Mouse (Mus musculus) ovary, adult 10 weeks (tissue): ENCODE measurements around the gene Sec23ip. TPM values are rescaled to one million over a fixed set of nuclear protein-coding genes. Genes with fewer than 3 reads are reported as not detected.

Experiments
- polyA plus RNA-seq: library from polyadenylated mRNA; stranded (reverse); fragments of 350-450 nt; fragmentation: Illumina TruSeq; extraction: RNeasy Lipid Tissue Mini Kit (QIAGEN cat#74804); gene quantifications from one replicate; pipeline ENCODE4 v1.2.3, GENCODE M21; 2014

The Sec23ip gene
- polyA plus RNA-seq, result 53.2 TPM

DNA sequence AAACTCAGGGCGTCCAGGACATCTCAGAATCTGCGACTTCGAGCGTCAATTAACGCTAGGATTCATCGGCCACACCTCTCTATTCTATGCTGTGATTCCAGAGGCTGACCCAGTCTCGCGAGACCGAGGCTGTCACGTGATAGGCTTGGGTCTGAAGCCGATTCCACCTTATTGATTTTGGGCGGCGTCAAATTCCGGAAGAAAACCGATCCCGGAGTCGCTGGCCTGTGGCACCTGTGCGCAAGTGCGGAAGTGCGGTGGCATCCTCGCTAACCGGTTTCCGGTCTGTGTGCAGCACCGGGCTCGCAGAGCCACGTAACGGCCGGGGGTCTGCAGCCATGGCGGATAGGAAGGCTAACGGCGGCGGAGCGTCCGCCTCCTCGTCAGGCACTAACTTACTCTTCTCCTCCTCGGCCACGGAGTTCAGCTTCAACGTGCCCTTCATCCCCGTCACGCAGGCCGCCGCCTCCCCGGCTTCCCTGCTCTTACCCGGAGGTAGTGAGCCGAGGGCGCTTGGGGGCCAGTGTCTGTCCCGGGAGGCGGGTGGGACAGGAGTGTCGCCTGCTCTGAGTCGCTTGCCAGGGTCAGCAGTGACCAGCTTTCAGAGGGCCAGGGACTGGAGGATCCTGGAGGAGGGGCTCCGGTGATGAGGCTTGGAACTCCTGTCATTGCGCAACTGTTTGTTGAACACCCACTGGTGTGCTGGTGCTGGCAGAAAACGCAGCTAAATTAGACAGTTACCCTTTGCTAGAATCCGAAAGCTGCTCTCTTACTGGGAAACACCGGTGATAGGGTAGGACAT, at the start of gene Sec23ip:
Gene Sec23ip (plus strand): TSS at position 260 of the 802 bp plus-strand sequence.

DNA sequence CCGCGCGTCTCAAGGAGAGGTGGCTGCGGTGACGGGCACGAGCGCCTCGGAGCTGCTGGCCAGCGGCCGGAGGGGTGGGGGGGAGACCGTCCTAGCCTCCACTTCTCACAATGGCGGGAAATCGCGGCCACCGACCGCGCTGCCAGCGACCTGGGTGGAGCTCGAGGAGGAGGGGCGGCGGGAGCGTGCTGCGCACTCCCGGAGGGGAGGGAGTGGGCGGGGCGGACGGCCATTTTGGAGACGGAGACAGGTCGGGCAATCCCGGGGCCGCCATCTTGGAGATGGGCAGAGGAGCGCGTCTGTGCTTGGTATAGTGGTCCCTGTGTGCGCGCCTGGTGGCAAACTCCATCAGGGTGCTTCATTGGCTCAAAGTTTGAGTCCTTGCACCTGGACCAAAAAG, 4.4 kb upstream of the Sec23ip start, which contains the start of gene Mcmbp:
Gene Mcmbp (minus strand): TSS at position 162 of the 400 bp plus-strand sequence.

Other genes starting within 250 kb of the Sec23ip start
- 24.3 TPM for gene Bag3, start 221.3 kb upstream of the Sec23ip start, polyA plus RNA-seq
- gene Inpp5f, start 133.6 kb upstream of the Sec23ip start, polyA plus RNA-seq, result 43.8 TPM
- gene Mcmbp, start 4.4 kb upstream of the Sec23ip start, polyA plus RNA-seq, result 44.7 TPM